Mouse (Mus musculus) urinary bladder, adult 18-20 months (tissue): ENCODE measurements around the gene Exoc7.
"Not testable (repeated sequence)": the region's sequence is repeated elsewhere in the genome, so short reads cannot be mapped to it uniquely, and the experiment has no call there.

ENCODE experiments used
- DNase-seq, 2 experiments: peaks; one replicate each; pipeline ENCODE4 v3.0.0; 2022; ENCODE audit warnings: low spot score in 2 of 2, mixed read lengths in 2 of 2

Gene Exoc7

GRCm38 (mm10) chr11:116280751-116281663 is 26.0 kb downstream of the Exoc7 start, which contains the start of gene Galr2:
TSS of gene Galr2 (plus strand) at chr11:116280939.
- no peak for DNase-seq

DNA sequence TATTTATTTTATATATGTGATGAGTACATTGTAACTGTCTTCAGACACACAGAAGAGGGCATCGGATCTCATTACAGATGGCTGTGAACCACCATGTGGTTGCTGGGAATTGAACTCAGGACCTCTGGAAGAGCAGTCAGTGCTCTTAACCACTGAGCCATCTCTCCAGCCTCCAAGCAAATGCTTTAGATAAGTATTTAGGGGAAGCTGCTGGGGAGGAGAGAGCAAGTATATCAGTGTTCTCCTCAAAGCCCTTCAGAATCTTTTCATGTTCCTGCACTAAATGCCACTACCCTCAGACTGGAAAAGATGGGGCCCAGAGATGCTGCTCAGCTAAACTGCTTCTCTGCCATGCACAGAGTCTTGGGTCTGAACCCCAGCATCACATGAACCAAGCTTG is 29.8 kb downstream of the Exoc7 start:
- not testable (repeated sequence) for DNase-seq

DNA sequence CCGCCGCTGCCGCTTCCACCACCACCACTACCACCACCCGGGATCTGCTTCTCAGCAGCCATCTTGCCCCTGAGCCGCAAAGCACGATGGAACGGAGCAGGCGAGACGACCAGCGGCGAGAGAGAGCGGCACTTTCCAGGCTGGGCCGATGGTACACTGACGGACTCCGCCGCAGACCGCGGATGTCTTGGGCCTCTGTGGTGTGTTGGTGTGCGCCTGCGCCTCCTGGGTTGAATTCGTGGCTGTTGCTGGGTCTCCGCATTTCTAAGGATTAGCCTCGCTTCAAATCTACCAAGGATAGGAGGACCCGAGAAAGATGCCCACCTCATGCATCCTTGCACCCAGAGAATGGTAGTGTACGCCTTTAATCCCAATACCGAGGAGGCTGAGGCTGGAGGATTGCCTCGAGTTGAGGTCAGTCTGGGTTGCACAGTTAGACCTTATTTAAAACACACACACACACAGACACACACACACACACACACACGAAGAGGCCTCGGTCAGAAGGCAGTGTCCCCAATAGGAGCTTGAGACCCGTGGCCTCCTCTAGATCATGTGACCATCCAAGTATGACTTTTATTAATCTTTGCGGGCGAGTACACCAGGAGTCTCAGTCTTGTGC is 32.9 kb downstream of the Exoc7 start, which contains the start of gene Srp68:
Gene Srp68, minus strand, starts transcription at position 173 of the 622 bp plus-strand sequence.
- peak; percentile 91 for DNase-seq

- DNase-seq: no peak
Observed at GRCm38 (mm10) chr11:116273469-116274044, 33.5 kb downstream of the Exoc7 start.

GRCm38 (mm10) chr11:116272589-116273468 is 34.2 kb downstream of the Exoc7 start:
- DNase-seq: no peak

DNA sequence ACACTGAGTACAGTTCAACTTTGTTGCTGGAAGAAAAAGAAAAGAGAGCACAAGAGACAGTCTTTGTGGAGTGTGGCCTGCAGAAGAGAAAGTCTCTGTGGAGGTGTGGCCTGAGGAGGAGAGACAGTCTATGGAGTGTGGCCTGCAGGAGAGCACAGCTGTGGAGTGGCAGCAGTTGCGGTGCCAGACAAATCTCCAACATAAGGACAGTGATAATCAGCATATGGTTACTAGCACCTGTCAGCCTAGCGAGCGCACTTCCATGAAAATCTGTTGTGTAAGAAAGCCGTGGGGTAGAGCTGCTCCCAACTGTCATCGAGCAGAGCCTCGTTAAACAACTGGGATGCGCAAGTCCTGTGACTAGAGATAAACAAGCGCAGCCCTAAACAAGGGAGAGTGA is 37.5 kb downstream of the Exoc7 start:
- DNase-seq: no peak

DNA sequence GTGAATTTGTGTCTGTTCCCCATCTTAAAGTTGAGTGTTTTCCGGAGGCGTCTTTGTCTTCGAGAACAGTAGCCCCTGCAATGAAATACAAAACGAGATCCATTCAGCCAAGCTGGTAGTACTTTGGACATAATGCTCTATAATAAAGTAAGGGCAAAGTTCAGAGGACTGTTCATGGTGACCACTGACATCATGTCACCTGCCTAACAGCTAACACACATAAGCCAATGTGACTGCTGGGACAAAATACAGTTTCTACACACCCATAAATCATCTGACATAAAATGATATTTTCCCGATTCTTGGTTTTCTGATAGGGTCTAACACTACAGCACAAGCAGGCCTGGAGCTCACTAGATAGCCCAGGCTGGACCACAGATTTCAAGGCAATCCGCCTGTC is 38.7 kb downstream of the Exoc7 start:
- no peak for DNase-seq

DNA sequence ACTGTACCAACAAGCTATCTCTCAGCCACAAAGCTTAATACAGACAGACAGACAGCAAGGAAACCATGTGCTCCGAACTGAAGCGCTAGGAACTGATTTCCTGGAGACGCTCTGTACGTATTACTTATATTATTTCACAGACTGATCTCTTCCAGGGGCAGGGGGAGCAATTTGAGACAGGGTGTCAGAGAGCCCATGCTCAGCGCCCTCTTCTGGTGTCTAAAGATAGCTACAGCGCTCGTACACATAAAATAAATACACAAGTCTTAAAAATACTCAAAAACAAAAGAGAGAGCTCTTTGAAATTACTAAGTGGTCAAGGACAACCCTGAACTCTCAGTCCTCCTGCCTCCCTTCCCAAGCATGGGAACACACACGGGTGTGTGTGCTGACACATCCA is 39.4 kb downstream of the Exoc7 start:
- DNase-seq: no peak

- no peak for DNase-seq
Observed at GRCm38 (mm10) chr11:116265850-116266249, 41.2 kb downstream of the Exoc7 start.

GRCm38 (mm10) chr11:116265352-116265751 is 41.7 kb downstream of the Exoc7 start:
- DNase-seq: no peak

DNA sequence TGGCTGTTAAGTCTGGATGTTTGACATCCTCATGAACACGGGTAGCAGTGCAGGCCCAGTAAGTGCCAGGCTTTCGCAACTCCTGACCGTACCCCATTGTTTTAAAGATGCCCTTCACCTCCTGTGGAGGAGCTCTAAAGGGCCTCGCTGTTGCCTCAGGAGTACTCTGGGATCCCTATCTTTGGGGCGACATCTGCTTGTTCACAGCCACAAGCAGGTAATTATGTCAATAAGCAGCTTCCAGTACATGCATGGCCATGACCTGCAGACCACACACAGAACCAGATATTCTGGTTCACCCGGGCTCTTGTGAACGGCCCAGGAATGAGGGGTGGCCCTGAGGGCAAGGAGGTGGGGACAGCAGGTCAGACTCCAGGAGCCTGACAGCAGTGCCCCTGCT is 46.8 kb downstream of the Exoc7 start:
- peak in 1 of 2 experiments; percentile 78 for DNase-seq

GRCm38 (mm10) chr11:116259461-116259860 is 47.6 kb downstream of the Exoc7 start:
- no peak for DNase-seq

DNA sequence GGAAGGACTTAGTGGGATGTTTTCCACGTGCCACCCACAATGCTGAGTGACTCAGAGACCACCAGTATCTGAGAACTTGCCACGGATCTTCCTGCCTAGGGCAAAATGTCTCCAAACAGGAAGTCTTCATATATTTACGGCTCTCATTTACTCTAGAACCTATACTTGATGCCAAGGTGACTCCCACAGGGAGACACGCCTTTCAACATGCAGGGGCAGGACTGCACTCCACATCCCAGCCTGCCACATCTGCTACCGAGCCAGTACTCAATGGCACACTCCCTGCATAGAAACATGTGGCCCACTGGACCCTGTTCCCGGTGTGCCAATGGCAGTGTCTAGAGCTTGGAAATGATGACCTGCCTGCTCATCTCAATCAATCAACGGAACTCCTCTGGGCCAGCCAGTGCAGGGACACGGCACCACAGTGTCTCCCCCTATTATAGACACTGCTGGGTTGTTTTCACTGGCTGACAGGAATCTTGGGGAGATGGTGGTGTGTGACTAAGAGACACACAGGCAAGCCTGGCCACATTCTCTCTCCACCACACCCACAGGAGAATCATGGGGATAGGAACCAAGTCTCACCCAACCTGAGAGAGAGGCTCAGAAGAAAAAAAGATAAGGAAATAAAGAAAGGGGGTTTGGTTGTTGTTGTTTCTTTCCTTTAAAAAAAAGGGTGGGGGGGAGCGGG is 50.9 kb downstream of the Exoc7 start:
- peak in 1 of 2 experiments; percentile 52 for DNase-seq

DNA sequence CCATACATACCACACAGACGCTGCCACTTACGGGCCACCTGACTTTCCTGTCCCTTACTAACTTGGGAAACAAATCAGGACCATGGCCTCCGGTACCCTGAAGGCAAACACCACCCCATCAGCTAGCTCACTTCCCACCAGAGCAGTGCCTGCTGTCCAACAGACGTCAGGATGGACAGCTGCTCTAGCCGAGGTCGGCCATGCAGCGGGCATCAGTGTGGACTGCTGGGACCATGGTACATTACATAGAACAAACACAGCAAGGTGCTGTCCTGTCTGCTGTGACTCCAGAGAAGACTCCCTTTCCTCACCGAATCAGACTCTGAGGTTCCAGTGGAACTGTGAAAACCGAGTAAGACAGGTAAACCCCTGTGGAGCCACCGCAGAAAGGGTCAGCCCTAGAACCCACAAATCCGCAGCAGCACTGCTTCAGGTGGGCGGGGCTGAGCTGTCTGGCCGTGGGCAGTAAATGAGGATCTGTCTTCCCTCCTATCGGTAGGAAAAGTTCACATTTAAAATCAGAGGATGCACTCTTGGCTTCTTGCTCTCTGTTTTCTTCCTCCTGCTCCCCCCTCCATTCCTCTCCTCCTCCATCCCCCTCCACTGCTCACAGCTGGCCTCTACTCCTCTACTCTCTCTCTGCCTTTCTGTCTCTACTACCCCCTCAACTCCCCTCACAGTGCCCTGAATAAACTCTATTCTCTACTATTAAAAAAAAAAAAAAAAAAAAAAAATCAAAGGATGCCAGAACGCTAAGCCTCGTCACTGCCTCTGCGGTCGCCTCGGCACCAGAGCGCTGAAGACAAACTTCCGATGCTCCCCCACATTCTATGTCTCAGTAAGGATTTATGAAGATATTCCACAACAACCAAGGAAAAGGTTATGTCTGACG is 51.7 kb downstream of the Exoc7 start:
- no peak for DNase-seq

DNA sequence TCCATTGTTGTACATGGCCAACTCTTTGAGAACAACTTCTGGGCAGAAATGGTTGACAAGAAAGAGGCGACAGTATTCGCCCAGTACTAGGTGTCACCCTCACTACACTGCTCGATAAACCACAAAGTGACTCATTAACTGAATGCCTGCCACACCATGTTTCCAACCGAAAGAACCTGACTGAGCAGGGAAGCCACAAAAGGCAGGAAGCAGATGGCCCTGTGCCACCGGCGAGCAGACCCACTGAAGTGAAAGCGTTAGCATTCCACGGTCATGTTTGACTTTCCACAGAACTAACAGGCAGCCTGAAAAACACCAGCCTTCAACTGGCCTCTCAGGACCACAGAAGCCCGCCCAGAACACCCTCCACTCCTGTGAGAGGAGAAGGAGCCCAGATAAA is 52.4 kb downstream of the Exoc7 start:
- DNase-seq: peak in 1 of 2 experiments; percentile 45

DNA sequence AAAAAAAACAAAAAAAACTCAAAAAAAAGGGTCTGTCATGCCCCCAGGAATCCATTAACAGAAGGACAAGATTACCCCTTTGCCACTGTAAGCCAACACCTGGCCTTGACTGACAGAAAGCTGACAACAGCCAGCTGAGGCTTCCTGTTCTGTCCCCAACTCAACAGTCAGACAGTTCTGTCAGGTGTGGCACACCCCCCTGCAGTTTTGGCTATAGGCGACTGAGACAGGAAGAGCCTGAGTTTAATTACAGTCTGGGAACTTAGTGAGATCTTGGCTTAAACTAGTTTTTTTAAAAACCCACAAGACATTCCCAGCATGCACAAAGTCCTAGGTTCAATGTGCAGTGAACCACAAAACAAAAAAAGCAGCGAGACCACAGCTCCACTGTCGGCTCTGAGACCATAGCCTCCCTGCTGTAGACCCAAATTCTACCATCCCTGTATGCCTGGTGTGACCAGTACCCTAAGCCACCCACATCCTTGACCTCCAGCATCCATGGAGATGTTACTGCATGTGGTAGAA is 53.9 kb downstream of the Exoc7 start:
- DNase-seq: no peak

- DNase-seq: no peak
Observed at GRCm38 (mm10) chr11:116250898-116251297, 56.1 kb downstream of the Exoc7 start.

GRCm38 (mm10) chr11:116247502-116248222 is 59.4 kb downstream of the Exoc7 start:
- no peak for DNase-seq

DNA sequence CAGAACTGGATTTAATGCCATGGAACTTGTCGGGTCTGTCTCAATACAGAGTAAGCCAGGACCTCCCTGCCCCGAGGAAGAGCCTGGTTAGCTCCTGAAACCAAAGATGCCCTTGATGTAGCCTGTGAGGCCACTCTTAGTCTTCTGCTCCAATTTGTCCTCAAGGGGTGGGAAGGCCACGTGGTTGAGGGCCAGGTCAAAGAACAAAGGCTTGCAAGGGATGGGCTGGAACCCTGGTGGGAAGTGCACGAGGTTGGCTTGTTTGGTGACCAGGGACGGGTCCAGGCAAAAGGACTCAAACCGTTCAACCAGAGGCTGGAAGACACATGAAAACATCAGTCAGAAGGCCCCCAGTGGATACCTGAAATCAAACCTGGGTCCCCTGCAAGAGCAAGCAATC is 61.4 kb downstream of the Exoc7 start:
- no peak for DNase-seq
